Comparison of ENCODE assay signal across 8 mouse cellular contexts in the genomic region with DNA sequence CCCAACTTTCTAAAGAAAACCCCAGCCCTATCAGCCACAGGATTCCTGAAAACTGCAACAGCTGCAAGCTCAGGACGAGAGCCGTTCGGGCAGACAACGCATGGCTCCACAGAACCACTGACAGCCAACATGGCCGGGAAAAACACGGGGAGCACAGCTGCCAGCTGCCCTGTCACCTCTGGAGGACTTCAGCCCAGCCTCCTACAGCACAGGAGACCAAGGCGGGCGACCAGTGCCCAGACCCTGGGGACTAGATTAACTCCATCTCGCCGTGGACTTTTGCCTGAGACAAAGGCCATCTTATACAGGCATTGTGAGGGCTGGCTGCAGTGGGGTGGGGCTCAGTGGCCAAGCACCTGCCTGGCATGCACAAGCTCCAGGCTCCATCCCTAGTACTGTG. TPM values are rescaled to one million over a fixed set of nuclear protein-coding genes. Genes with fewer than 3 reads are reported as not detected.
DNase-seq lines count a peak whose midpoint lies in the region; ATAC-seq lines count a peak whose summit lies in the region.

No protein-coding gene starts in this region.

- H3K9ac ChIP-seq in heart, embryonic 12.5 days: peak overlapping the region; percentile 44; the same call in 1 of the 2 replicates
- peak overlapping the region; percentile 81 for H3K9ac ChIP-seq in forebrain, embryonic 11.5 days (ENCODE audit: low read length)
- peak overlapping the region; percentile 79 for H3K9ac ChIP-seq in kidney, embryonic 14.5 days (ENCODE audit: low read depth, low read length)
- peak overlapping the region; percentile 82 for H3K9ac ChIP-seq in midbrain, embryonic 15.5 days

- H3K27ac ChIP-seq in heart, embryonic 12.5 days (ENCODE audit: poor library complexity, severe bottlenecking): no peak overlapping the region
- H3K27ac ChIP-seq in forebrain, embryonic 11.5 days (ENCODE audit: low read depth, low read length): no peak overlapping the region
- H3K27ac ChIP-seq in kidney, embryonic 14.5 days (ENCODE audit: low read depth, low read length): no peak overlapping the region
- H3K27ac ChIP-seq in midbrain, embryonic 15.5 days: no peak overlapping the region

- 73% methylated on average over 10 of the region's 10 CpGs for WGBS in heart, embryonic 12.5 days
- WGBS in forebrain, embryonic 11.5 days: 58% methylated on average over 10 of the region's 10 CpGs
- 68% methylated on average over 10 of the region's 10 CpGs for WGBS in kidney, embryonic 14.5 days
- WGBS in midbrain, embryonic 15.5 days: 27% methylated on average over 10 of the region's 10 CpGs

- H3K27me3 ChIP-seq in heart, embryonic 12.5 days (replicated peaks): no peaks in the 10 kb centered on the region
- no peaks in the 10 kb centered on the region for H3K27me3 ChIP-seq in forebrain, embryonic 11.5 days (ENCODE audit: control insufficient read depth, insufficient read depth, low read length)
- H3K27me3 ChIP-seq in kidney, embryonic 14.5 days (ENCODE audit: control insufficient read depth, insufficient read depth, low read length): no peaks in the 10 kb centered on the region
- H3K27me3 ChIP-seq in midbrain, embryonic 15.5 days (replicated peaks): no peaks in the 10 kb centered on the region

- H3K9me3 ChIP-seq in heart, embryonic 12.5 days (replicated peaks): no peaks in the 10 kb centered on the region
- H3K9me3 ChIP-seq in forebrain, embryonic 11.5 days (ENCODE audit: control insufficient read depth, low read length): no peaks in the 10 kb centered on the region
- H3K9me3 ChIP-seq in kidney, embryonic 14.5 days (ENCODE audit: control insufficient read depth, low read length): no peaks in the 10 kb centered on the region
- no peaks in the 10 kb centered on the region for H3K9me3 ChIP-seq in midbrain, embryonic 15.5 days

- H3K4me2 ChIP-seq in heart, embryonic 12.5 days: peak overlapping the region; percentile 96
- H3K4me2 ChIP-seq in forebrain, embryonic 11.5 days (ENCODE audit: low read depth, low read length, severe bottlenecking): peak overlapping the region; percentile 97
- peak overlapping the region; percentile 98 for H3K4me2 ChIP-seq in kidney, embryonic 14.5 days (replicated peaks; ENCODE audit: low read depth, low read length)
- peak overlapping the region; percentile 91 for H3K4me2 ChIP-seq in midbrain, embryonic 15.5 days

- H3K36me3 ChIP-seq in heart, embryonic 12.5 days: peaks cover 4% of the 10 kb centered on the region; the same call in 1 of the 2 replicates
- no peaks in the 10 kb centered on the region; the same call in 1 of the 2 replicates for H3K36me3 ChIP-seq in forebrain, embryonic 11.5 days (ENCODE audit: control insufficient read depth, insufficient read depth, low read length)
- peaks cover 5% of the 10 kb centered on the region; the same call in 1 of the 2 replicates for H3K36me3 ChIP-seq in kidney, embryonic 14.5 days (ENCODE audit: control insufficient read depth, insufficient read depth, low read length)
- H3K36me3 ChIP-seq in midbrain, embryonic 15.5 days (replicated peaks): no peaks in the 10 kb centered on the region

- peaks cover 61% of the 10 kb centered on the region for H3K4me1 ChIP-seq in heart, embryonic 12.5 days (replicated peaks)
- H3K4me1 ChIP-seq in forebrain, embryonic 11.5 days (replicated peaks; ENCODE audit: control insufficient read depth, insufficient read depth, low read length): peaks cover 33% of the 10 kb centered on the region
- peaks cover 40% of the 10 kb centered on the region for H3K4me1 ChIP-seq in kidney, embryonic 14.5 days (ENCODE audit: control insufficient read depth, insufficient read depth, low read length)
- H3K4me1 ChIP-seq in midbrain, embryonic 15.5 days: peaks cover 77% of the 10 kb centered on the region

- no peak for DNase-seq in heart, adult 18-20 months
- no peak for DNase-seq in forebrain, embryonic 11.5 days (ENCODE audit: low spot score)
- DNase-seq in adrenal gland, postnatal 10 days: no peak
- no peak for DNase-seq in cerebellum, postnatal 14 days

- peak overlapping the region; percentile 24; the same call in 1 of the 2 replicates for H3K4me3 ChIP-seq in heart, embryonic 12.5 days
- H3K4me3 ChIP-seq in forebrain, embryonic 11.5 days (ENCODE audit: low read depth, low read length): peak overlapping the region; percentile 82
- H3K4me3 ChIP-seq in kidney, embryonic 14.5 days (ENCODE audit: low read length): peak overlapping the region; percentile 61
- peak overlapping the region; percentile 84 for H3K4me3 ChIP-seq in midbrain, embryonic 15.5 days

- ATAC-seq in heart, embryonic 12.5 days (ENCODE audit: insufficient number of reproducible peaks, low FRiP score): no peak
- no peak for ATAC-seq in forebrain, embryonic 11.5 days (replicated peaks; ENCODE audit: low FRiP score)
- no peak for ATAC-seq in kidney, embryonic 14.5 days (ENCODE audit: low FRiP score, low TSS enrichment)
- ATAC-seq in midbrain, embryonic 15.5 days (replicated peaks): no peak
- ATAC-seq in megakaryocyte, adult 5-6 weeks (ENCODE audit: poor library complexity, severe bottlenecking): no peak

RNA-seq across cellular contexts. Expression of gene Zcchc14, which starts 2.8 kb away (rescaled TPM):
- 9.2 and 9.9 TPM in 2 replicates for polyA plus RNA-seq in heart, embryonic 12.5 days (2016; fragmentation: Nextera tagmentation; extraction: Ambion mirVana)
- total RNA-seq in heart, adult 18-20 months (2021): 10 to 100 TPM; 23.3 to 26.5 TPM
- polyA plus RNA-seq in forebrain, embryonic 11.5 days (2014; fragmentation: Nextera tagmentation; extraction: Ambion mirVana): 27.1 and 27.4 TPM in 2 replicates
- polyA plus RNA-seq in kidney, embryonic 14.5 days (2014; fragmentation: Nextera tagmentation; extraction: Ambion mirVana): 19.3 and 26.9 TPM in 2 replicates
- 25.4 and 28.0 TPM in 2 replicates for polyA plus RNA-seq in midbrain, embryonic 15.5 days (2015; fragmentation: Nextera tagmentation; extraction: Ambion mirVana)
- total RNA-seq in adrenal gland, postnatal 10 days (2021): 10 to 100 TPM; 38.0 to 47.6 TPM
- 0.36 and 0.56 TPM in 2 replicates for total RNA-seq in megakaryocyte, adult 5-6 weeks (2015)
- 0.04 and 0.99 TPM in 2 replicates for total RNA-seq in megakaryocyte, adult 5-6 weeks (2017)

RNA-seq across cellular contexts. Expression of gene Map1lc3b, which starts 59.7 kb away (rescaled TPM):
- polyA plus RNA-seq in heart, embryonic 12.5 days (2016; fragmentation: Nextera tagmentation; extraction: Ambion mirVana): 176 and 182 TPM in 2 replicates
- 100 to 1,000 TPM; 238 to 264 TPM for total RNA-seq in heart, adult 18-20 months (2021)
- 213 and 217 TPM in 2 replicates for polyA plus RNA-seq in forebrain, embryonic 11.5 days (2014; fragmentation: Nextera tagmentation; extraction: Ambion mirVana)
- polyA plus RNA-seq in kidney, embryonic 14.5 days (2014; fragmentation: Nextera tagmentation; extraction: Ambion mirVana): 204 and 205 TPM in 2 replicates
- 372 and 386 TPM in 2 replicates for polyA plus RNA-seq in midbrain, embryonic 15.5 days (2015; fragmentation: Nextera tagmentation; extraction: Ambion mirVana)
- total RNA-seq in adrenal gland, postnatal 10 days (2021): 100 to 1,000 TPM; 132 to 152 TPM
- total RNA-seq in megakaryocyte, adult 5-6 weeks (2015): 124 and 139 TPM in 2 replicates
- total RNA-seq in megakaryocyte, adult 5-6 weeks (2017): 141 and 163 TPM in 2 replicates

Comparison
In these comparisons a context has a peak if more than half of its experiments do, and no peak if none do; other contexts are left out.
1. H3K4me3 ChIP-seq: peak in every context shown above with its lines; median percentile 84 in midbrain, embryonic 15.5 days; 82 in forebrain, embryonic 11.5 days; 61 in kidney, embryonic 14.5 days; 24 in heart, embryonic 12.5 days.